Mouse (Mus musculus): Measurements from ENCODE around the gene Gnb1.

- TF ChIP-seq FOSL1 (IDR thresholded peaks at IDR 0.05; ENCODE audit: insufficient read depth, low read length, poor library complexity, severe bottlenecking) (no peak), CTCF (IDR thresholded peaks at IDR 0.05; ENCODE audit: control insufficient read depth, insufficient read depth, insufficient read length) (no peak), USF1 (IDR thresholded peaks at IDR 0.05; ENCODE audit: low read depth) (no peak), CEBPB (IDR thresholded peaks at IDR 0.05; ENCODE audit: low read depth) (no peak), MYOD1 (IDR thresholded peaks at IDR 0.05; ENCODE audit: control insufficient read depth, insufficient read length, low read depth) (no peak), MAX (IDR thresholded peaks at IDR 0.05) (no peak), MYOG (IDR thresholded peaks at IDR 0.05; ENCODE audit: control insufficient read depth, extremely low read depth, insufficient read length) (no peak)
These were observed 19.8 kb upstream of the Gnb1 start for GRCm38 (mm10) chr4:155471406-155471805.
